Mouse (Mus musculus) kidney, adult 2 months (tissue): ENCODE results near the gene Dlgap1. TPM values are rescaled to one million over a fixed set of nuclear protein-coding genes. Genes with fewer than 3 reads are reported as not detected.

Source experiments
- DNase-seq: peaks from one replicate; pipeline ENCODE4 v3.0.0; 2021
- H3K27ac ChIP-seq: fragments of 200-500 bp; 2 replicates; pipeline ENCODE4 v1.5.1; 2012; ENCODE audit warnings: low read depth, low read length, control low read depth, inconsistent platforms; ENCODE audit not compliant: insufficient read depth
- H3K27me3 ChIP-seq: fragments of 200-500 bp; replicated peaks from 2 replicates; pipeline ENCODE4 v1.6.1; 2012; ENCODE audit warnings: mild to moderate bottlenecking, moderate library complexity, low read length, inconsistent platforms; ENCODE audit not compliant: control insufficient read depth, insufficient read depth
- H3K36me3 ChIP-seq: fragments of 200-500 bp; 2 replicates; pipeline ENCODE4 v1.6.1; 2012; ENCODE audit warnings: mild to moderate bottlenecking, moderate library complexity, low read length, inconsistent platforms; ENCODE audit not compliant: control insufficient read depth, insufficient read depth
- H3K4me1 ChIP-seq: fragments of 200-500 bp; 2 replicates; pipeline ENCODE4 v1.6.1; 2011; ENCODE audit warnings: low read length; ENCODE audit not compliant: control insufficient read depth, insufficient read depth
- H3K4me3 ChIP-seq: fragments of 200-500 bp; 2 replicates; pipeline ENCODE4 v1.5.1; 2011; ENCODE audit warnings: mild to moderate bottlenecking, low read depth, low read length, control low read depth; ENCODE audit not compliant: insufficient read depth
- CTCF ChIP-seq: fragments of 200-500 bp; conservative IDR thresholded peaks from 2 replicates; pipeline ENCODE4 v1.5.1; 2011; ENCODE audit warnings: low read depth, mild to moderate bottlenecking, control low read depth, low read length, moderate library complexity, mixed read lengths; ENCODE audit not compliant: insufficient read depth, insufficient read length
- POLR2A ChIP-seq: fragments of 200-500 bp; IDR thresholded peaks from one replicate; pipeline ENCODE4 v1.6.1; 2011; ENCODE audit warnings: low read depth, low read length, control low read depth
- WGBS: fragments of 180-500 bp; shearing (Covaris S2); methylation state at CpG from one replicate; pipeline ENCODE4 v1.1.7; 2018; 5-methylcytosine and 5-hydroxymethylcytosine counted together
- polyA plus RNA-seq: library from polyadenylated mRNA; depleted of rRNA; stranded (reverse); fragments of >200 nt; gene quantifications from 2 replicates; pipeline ENCODE4 v1.2.3, GENCODE M21; 2012

Gene Dlgap1
- polyA plus RNA-seq, 1 experiment: 0.55 TPM

- no peak for TF ChIP-seq POLR2A
- no peak for TF ChIP-seq CTCF
- Histone ChIP-seq H3K36me3 (no peaks in the 10 kb centered on the region), H3K27me3 (no peaks in the 10 kb centered on the region), H3K4me3 (no peak overlapping the region), H3K27ac (no peak overlapping the region), H3K4me1 (no peaks in the 10 kb centered on the region)
- WGBS: 79% methylated on average over 4 of the region's 4 CpGs
- DNase-seq: no peak
These were observed 378.5 kb downstream of the Dlgap1 start for GRCm38 (mm10) chr17:70347403-70347802.

- no peaks in the 10 kb centered on the region for H3K4me1 ChIP-seq
- no peaks in the 10 kb centered on the region for H3K36me3 ChIP-seq
- 70% methylated on average over 3 of the region's 3 CpGs for WGBS
- TF ChIP-seq POLR2A (no peak), CTCF (no peak)
- H3K27me3 ChIP-seq: no peaks in the 10 kb centered on the region; the same call in 1 of the 2 replicates
- no peak overlapping the region for H3K4me3 ChIP-seq
- DNase-seq: no peak
- no peak overlapping the region for H3K27ac ChIP-seq
These were observed 394.7 kb downstream of the Dlgap1 start for GRCm38 (mm10) chr17:70363561-70363960.

- no peaks in the 10 kb centered on the region; the same call in 1 of the 2 replicates for H3K27me3 ChIP-seq
- no peak for DNase-seq
- no peak overlapping the region for H3K4me3 ChIP-seq
- TF ChIP-seq POLR2A: no peak
- TF ChIP-seq CTCF: no peak
- H3K27ac ChIP-seq: no peak overlapping the region
- no peaks in the 10 kb centered on the region for H3K36me3 ChIP-seq
- no peaks in the 10 kb centered on the region for H3K4me1 ChIP-seq
- 83% methylated on average over 1 of the region's 1 CpGs for WGBS
These were observed 395.1 kb downstream of the Dlgap1 start for GRCm38 (mm10) chr17:70363971-70364370.

- DNase-seq: no peak
- no peaks in the 10 kb centered on the region; the same call in 1 of the 2 replicates for H3K27me3 ChIP-seq
- H3K27ac ChIP-seq: no peak overlapping the region
- H3K4me3 ChIP-seq: no peak overlapping the region
- no peaks in the 10 kb centered on the region for H3K36me3 ChIP-seq
- 65% methylated on average over 3 of the region's 3 CpGs for WGBS
- H3K4me1 ChIP-seq: no peaks in the 10 kb centered on the region
- TF ChIP-seq POLR2A (no peak), CTCF (no peak)
These were observed 400.3 kb downstream of the Dlgap1 start for GRCm38 (mm10) chr17:70369124-70369523.

- no peak for TF ChIP-seq POLR2A
- no peak for TF ChIP-seq CTCF
- no peaks in the 10 kb centered on the region for H3K27me3 ChIP-seq
- no peak overlapping the region for H3K4me3 ChIP-seq
- no peaks in the 10 kb centered on the region for H3K4me1 ChIP-seq
- 73% methylated on average over 4 of the region's 4 CpGs for WGBS
- H3K27ac ChIP-seq: no peak overlapping the region
- peak; percentile 4 for DNase-seq
- H3K36me3 ChIP-seq: no peaks in the 10 kb centered on the region
These were observed 408.1 kb downstream of the Dlgap1 start for GRCm38 (mm10) chr17:70377020-70377419.

GRCm38 (mm10) chr17:70388447-70388846 is 419.6 kb downstream of the Dlgap1 start:
- WGBS: 71% methylated on average over 1 of the region's 1 CpGs
- H3K36me3 ChIP-seq: no peaks in the 10 kb centered on the region
- TF ChIP-seq CTCF (no peak), POLR2A (no peak)
- H3K27me3 ChIP-seq: no peaks in the 10 kb centered on the region
- no peaks in the 10 kb centered on the region for H3K4me1 ChIP-seq
- H3K27ac ChIP-seq: no peak overlapping the region
- DNase-seq: no peak
- no peak overlapping the region for H3K4me3 ChIP-seq

GRCm38 (mm10) chr17:70397220-70397619 is 428.3 kb downstream of the Dlgap1 start:
- TF ChIP-seq CTCF (no peak), POLR2A (no peak)
- Histone ChIP-seq H3K27me3 (no peaks in the 10 kb centered on the region), H3K4me3 (no peak overlapping the region), H3K27ac (no peak overlapping the region), H3K4me1 (no peaks in the 10 kb centered on the region), H3K36me3 (no peaks in the 10 kb centered on the region)
- 31% methylated on average over 3 of the region's 3 CpGs for WGBS
- no peak for DNase-seq

- TF ChIP-seq POLR2A: no peak
- TF ChIP-seq CTCF: no peak
- Histone ChIP-seq H3K4me3 (no peak overlapping the region), H3K27ac (no peak overlapping the region), H3K27me3 (no peaks in the 10 kb centered on the region), H3K36me3 (no peaks in the 10 kb centered on the region), H3K4me1 (no peaks in the 10 kb centered on the region)
- DNase-seq: no peak
- 68% methylated on average over 8 of the region's 8 CpGs for WGBS
These were observed 428.8 kb downstream of the Dlgap1 start for GRCm38 (mm10) chr17:70397708-70398107.
